Mouse (Mus musculus) B cell, adult 2 months (primary cell): ENCODE measurements around the gene Aldh3b2.

Experiments used
- DNase-seq, 2 experiments: peaks; one replicate each; pipeline ENCODE4 v3.0.0; 2022

The Aldh3b2 gene

GRCm38 (mm10) chr19:4015635-4016034, 43.5 kb downstream of the Aldh3b2 start:
- DNase-seq: no peak

- no peak for DNase-seq
Measured at GRCm38 (mm10) chr19:4017921-4018587, 45.9 kb downstream of the Aldh3b2 start.

GRCm38 (mm10) chr19:4018743-4019583, 46.8 kb downstream of the Aldh3b2 start:
- peak; percentile 69 to 74 for DNase-seq

- DNase-seq: no peak
Measured at GRCm38 (mm10) chr19:4023185-4023584, 51.1 kb downstream of the Aldh3b2 start.

GRCm38 (mm10) chr19:4027576-4027975, 55.4 kb downstream of the Aldh3b2 start:
- no peak for DNase-seq
